ENCODE assay signal across 8 mouse cellular contexts in the genomic region with DNA sequence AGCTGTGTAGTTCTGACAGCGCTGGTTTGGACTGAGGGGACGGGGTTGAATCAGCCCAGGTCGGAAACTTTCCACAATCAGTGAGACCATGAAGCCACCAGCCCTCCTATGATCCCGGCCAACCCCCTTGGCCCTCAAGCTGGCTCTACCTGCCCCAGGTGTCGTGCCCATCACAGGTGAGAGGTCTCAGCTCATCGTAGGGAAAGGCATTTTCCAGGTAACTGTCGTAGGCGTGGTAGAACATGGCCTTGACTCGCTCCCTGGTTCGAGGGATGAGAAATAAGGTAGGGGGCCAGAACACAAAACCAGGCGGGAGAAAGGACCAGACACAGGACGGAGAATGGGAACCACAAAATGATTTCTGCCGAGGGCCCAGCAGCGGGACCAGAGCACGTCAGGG. TPM values are rescaled to one million over a fixed set of nuclear protein-coding genes. Genes with fewer than 3 reads are reported as not detected.
DNase-seq lines count a peak whose midpoint lies in the region; ATAC-seq and TF ChIP-seq lines count a peak whose summit lies in the region.

No protein-coding gene starts in this region.

- H3K36me3 ChIP-seq in liver, adult 2 months (ENCODE audit: control insufficient read depth, insufficient read depth, low read length) = peaks cover 4% of the 10 kb centered on the region; the same call in 1 of the 2 replicates
- no peaks in the 10 kb centered on the region for H3K36me3 ChIP-seq in embryonic facial prominence, embryonic 13.5 days
- H3K36me3 ChIP-seq in intestine, embryonic 15.5 days = no peaks in the 10 kb centered on the region
- 0 out of 2 replicates have a peak, but pooled peaks cover 3% of the 10 kb centered on the region for H3K36me3 ChIP-seq in neural tube, embryonic 14.5 days (ENCODE audit: control insufficient read depth, insufficient read depth, low read length)

- no peak for TF ChIP-seq CTCF in liver, adult 2 months (IDR thresholded peaks at IDR 0.05; ENCODE audit: low read depth, low read length)

- H3K9me3 ChIP-seq in embryonic facial prominence, embryonic 13.5 days = no peaks in the 10 kb centered on the region
- H3K9me3 ChIP-seq in intestine, embryonic 15.5 days = no peaks in the 10 kb centered on the region
- no peaks in the 10 kb centered on the region for H3K9me3 ChIP-seq in neural tube, embryonic 14.5 days (ENCODE audit: control insufficient read depth, low read length)

- peak overlapping the region; percentile 92 for H3K4me2 ChIP-seq in embryonic facial prominence, embryonic 13.5 days
- H3K4me2 ChIP-seq in intestine, embryonic 15.5 days (replicated peaks) = peak overlapping the region; percentile 83
- peak overlapping the region; percentile 92 for H3K4me2 ChIP-seq in neural tube, embryonic 14.5 days (ENCODE audit: low read depth, low read length)

- no peak for TF ChIP-seq POLR2A in liver, adult 2 months (IDR thresholded peaks at IDR 0.05; ENCODE audit: extremely low read depth, insufficient read depth, low read length)

- no peak for ATAC-seq in embryonic facial prominence, embryonic 13.5 days (ENCODE audit: insufficient number of reproducible peaks, insufficient read depth, low FRiP score, low TSS enrichment, low read depth)
- peak; percentile 18 for ATAC-seq in intestine, embryonic 15.5 days
- ATAC-seq in neural tube, embryonic 14.5 days (ENCODE audit: low read depth) = no peak; the same call in none of the 2 replicates

- H3K79me2 ChIP-seq in liver, adult 2 months (ENCODE audit: control insufficient read depth, insufficient read depth, low read length) = no peaks in the 10 kb centered on the region; the same call in 1 of the 2 replicates

- WGBS in liver, adult 2 months = 2% methylated on average over 15 of the region's 15 CpGs
- WGBS in embryonic facial prominence, embryonic 13.5 days = 4% methylated on average over 15 of the region's 15 CpGs
- 2% methylated on average over 15 of the region's 15 CpGs for WGBS in intestine, embryonic 15.5 days
- WGBS in neural tube, embryonic 14.5 days = 6% methylated on average over 15 of the region's 15 CpGs

- peak overlapping the region; percentile 93 for H3K9ac ChIP-seq in liver, adult 2 months (ENCODE audit: low read depth, low read length)
- H3K9ac ChIP-seq in embryonic facial prominence, embryonic 13.5 days = peak overlapping the region; percentile 82
- H3K9ac ChIP-seq in intestine, embryonic 15.5 days = peak overlapping the region; percentile 78
- H3K9ac ChIP-seq in neural tube, embryonic 14.5 days (replicated peaks; ENCODE audit: low read depth, low read length) = peak overlapping the region; percentile 71

- H3K27me3 ChIP-seq in liver, adult 2 months (ENCODE audit: control insufficient read depth, insufficient read depth, low read length) = no peaks in the 10 kb centered on the region
- H3K27me3 ChIP-seq in embryonic facial prominence, embryonic 13.5 days = no peaks in the 10 kb centered on the region
- H3K27me3 ChIP-seq in intestine, embryonic 15.5 days (replicated peaks) = no peaks in the 10 kb centered on the region
- H3K27me3 ChIP-seq in neural tube, embryonic 14.5 days (ENCODE audit: control insufficient read depth, insufficient read depth, low read length) = no peaks in the 10 kb centered on the region

- H3K4me1 ChIP-seq in liver, adult 2 months (ENCODE audit: control insufficient read depth, insufficient read depth, low read length) = peaks cover 11% of the 10 kb centered on the region
- peaks cover 9% of the 10 kb centered on the region for H3K4me1 ChIP-seq in embryonic facial prominence, embryonic 13.5 days
- H3K4me1 ChIP-seq in intestine, embryonic 15.5 days (replicated peaks) = peaks cover 11% of the 10 kb centered on the region; the same call in 1 of the 2 replicates
- peaks cover 10% of the 10 kb centered on the region; the same call in 1 of the 2 replicates for H3K4me1 ChIP-seq in neural tube, embryonic 14.5 days (ENCODE audit: control insufficient read depth, insufficient read depth, low read length)

- peak overlapping the region; percentile 17; the same call in 1 of the 2 replicates for H3K27ac ChIP-seq in liver, adult 2 months (replicated peaks; ENCODE audit: insufficient read depth, low read depth, low read length)
- no peak overlapping the region for H3K27ac ChIP-seq in embryonic facial prominence, embryonic 13.5 days
- H3K27ac ChIP-seq in intestine, embryonic 15.5 days = no peak overlapping the region
- peak overlapping the region; percentile 52; the same call in 1 of the 2 replicates for H3K27ac ChIP-seq in neural tube, embryonic 14.5 days (ENCODE audit: low read depth, low read length)

- no peak for DNase-seq in liver, adult 2 months (ENCODE audit: extremely low read depth, low read depth, low spot score)
- no peak for DNase-seq in liver
- no peak for DNase-seq in frontal cortex, postnatal 10 days (ENCODE audit: low spot score in 2 of 2)
- no peak for DNase-seq in left cerebral cortex, adult 18-20 months (ENCODE audit: low spot score in 2 of 2)
- DNase-seq in adrenal gland, postnatal 14 days = no peak

- peak overlapping the region; percentile 91 for H3K4me3 ChIP-seq in liver, adult 2 months (ENCODE audit: insufficient read depth, low read depth, low read length)
- H3K4me3 ChIP-seq in embryonic facial prominence, embryonic 13.5 days = peak overlapping the region; percentile 91
- H3K4me3 ChIP-seq in intestine, embryonic 15.5 days (replicated peaks) = peak overlapping the region; percentile 94
- peak overlapping the region; percentile 70 for H3K4me3 ChIP-seq in neural tube, embryonic 14.5 days (ENCODE audit: low read depth, low read length)

RNA-seq across cellular contexts. Expression of gene Edem2, which starts 0.5 kb away (rescaled TPM):
- 45.8 and 53.1 TPM in 2 replicates for total RNA-seq in liver, adult 2 months (2014; rRNA removed)
- polyA plus RNA-seq in liver, adult 2 months (2012; rRNA removed) = 64.1 and 71.6 TPM in 2 replicates
- 27.5 and 32.5 TPM in 2 replicates for polyA plus RNA-seq in embryonic facial prominence, embryonic 13.5 days (2015; fragmentation: Nextera tagmentation; extraction: Ambion mirVana)
- polyA plus RNA-seq in intestine, embryonic 15.5 days (2015; fragmentation: Nextera tagmentation; extraction: Ambion mirVana) = 60.5 and 92.0 TPM in 2 replicates
- 38.2 and 42.3 TPM in 2 replicates for polyA plus RNA-seq in neural tube, embryonic 14.5 days (2014; fragmentation: Nextera tagmentation; extraction: Ambion mirVana)
- 10 to 100 TPM; 18.2 to 19.9 TPM for total RNA-seq in left cerebral cortex, adult 18-20 months (2021)
- total RNA-seq in adrenal gland, postnatal 14 days (2021) = 35.1 and 37.9 TPM in 2 replicates

RNA-seq across cellular contexts. Expression of gene Gm17581, which starts 6.9 kb away (rescaled TPM):
- not detected in 2 replicates for total RNA-seq in liver, adult 2 months (2014; rRNA removed)
- not detected in 2 replicates for polyA plus RNA-seq in liver, adult 2 months (2012; rRNA removed)
- polyA plus RNA-seq in embryonic facial prominence, embryonic 13.5 days (2015; fragmentation: Nextera tagmentation; extraction: Ambion mirVana) = not detected in 2 replicates
- polyA plus RNA-seq in intestine, embryonic 15.5 days (2015; fragmentation: Nextera tagmentation; extraction: Ambion mirVana) = not detected in 2 replicates
- polyA plus RNA-seq in neural tube, embryonic 14.5 days (2014; fragmentation: Nextera tagmentation; extraction: Ambion mirVana) = not detected in 2 replicates
- not detected for total RNA-seq in left cerebral cortex, adult 18-20 months (2021)
- not detected in 2 replicates for total RNA-seq in adrenal gland, postnatal 14 days (2021)

RNA-seq across cellular contexts. Expression of gene Procr, which starts 22.2 kb away (rescaled TPM):
- total RNA-seq in liver, adult 2 months (2014; rRNA removed) = 0.46 and 0.47 TPM in 2 replicates
- polyA plus RNA-seq in liver, adult 2 months (2012; rRNA removed) = 0.65 and 0.73 TPM in 2 replicates
- polyA plus RNA-seq in embryonic facial prominence, embryonic 13.5 days (2015; fragmentation: Nextera tagmentation; extraction: Ambion mirVana) = 4.9 and 7.0 TPM in 2 replicates
- 20.2 and 20.4 TPM in 2 replicates for polyA plus RNA-seq in intestine, embryonic 15.5 days (2015; fragmentation: Nextera tagmentation; extraction: Ambion mirVana)
- polyA plus RNA-seq in neural tube, embryonic 14.5 days (2014; fragmentation: Nextera tagmentation; extraction: Ambion mirVana) = 1.2 and 3.9 TPM in 2 replicates
- total RNA-seq in left cerebral cortex, adult 18-20 months (2021) = 1 to 10 TPM; 1.6 to 2.0 TPM
- 38.3 and 52.9 TPM in 2 replicates for total RNA-seq in adrenal gland, postnatal 14 days (2021)

RNA-seq across cellular contexts. Expression of gene Trpc4ap, which starts 36.6 kb away (rescaled TPM):
- total RNA-seq in liver, adult 2 months (2014; rRNA removed) = 53.4 and 65.6 TPM in 2 replicates
- polyA plus RNA-seq in liver, adult 2 months (2012; rRNA removed) = 101 and 114 TPM in 2 replicates
- polyA plus RNA-seq in embryonic facial prominence, embryonic 13.5 days (2015; fragmentation: Nextera tagmentation; extraction: Ambion mirVana) = 137 and 142 TPM in 2 replicates
- 113 TPM in 2 replicates for polyA plus RNA-seq in intestine, embryonic 15.5 days (2015; fragmentation: Nextera tagmentation; extraction: Ambion mirVana)
- 165 and 174 TPM in 2 replicates for polyA plus RNA-seq in neural tube, embryonic 14.5 days (2014; fragmentation: Nextera tagmentation; extraction: Ambion mirVana)
- total RNA-seq in left cerebral cortex, adult 18-20 months (2021) = 100 to 1,000 TPM; 142 to 144 TPM
- total RNA-seq in adrenal gland, postnatal 14 days (2021) = 110 and 124 TPM in 2 replicates

RNA-seq across cellular contexts. Expression of gene Mmp24, which starts 46.4 kb away (rescaled TPM):
- not detected in 2 replicates for total RNA-seq in liver, adult 2 months (2014; rRNA removed)
- 0.02 and 0.05 TPM in 2 replicates for polyA plus RNA-seq in liver, adult 2 months (2012; rRNA removed)
- 0.14 and 0.32 TPM in 2 replicates for polyA plus RNA-seq in embryonic facial prominence, embryonic 13.5 days (2015; fragmentation: Nextera tagmentation; extraction: Ambion mirVana)
- 0.24 and 0.37 TPM in 2 replicates for polyA plus RNA-seq in intestine, embryonic 15.5 days (2015; fragmentation: Nextera tagmentation; extraction: Ambion mirVana)
- 18.5 and 20.0 TPM in 2 replicates for polyA plus RNA-seq in neural tube, embryonic 14.5 days (2014; fragmentation: Nextera tagmentation; extraction: Ambion mirVana)
- total RNA-seq in left cerebral cortex, adult 18-20 months (2021) = 10 to 100 TPM; 34.3 to 35.6 TPM
- total RNA-seq in adrenal gland, postnatal 14 days (2021) = 2.6 and 3.4 TPM in 2 replicates

Comparison
In these comparisons a context has a peak if more than half of its experiments do, and no peak if none do; other contexts are left out.
1. H3K27ac ChIP-seq: peak in liver, adult 2 months (single experiment) and neural tube, embryonic 14.5 days (single experiment); none in embryonic facial prominence, embryonic 13.5 days (single experiment) and intestine, embryonic 15.5 days (single experiment).
2. Peak in every context shown above with its lines, with median percentiles within 50 percentile points of each other: H3K4me3 ChIP-seq, H3K9ac ChIP-seq and H3K4me2 ChIP-seq.